Mouse (Mus musculus) cortical plate, adult 2 months (tissue): ENCODE results near the gene Plppr5. TPM values are rescaled to one million over a fixed set of nuclear protein-coding genes. Genes with fewer than 3 reads are reported as not detected.

ENCODE experiments used
- H3K27ac ChIP-seq: fragments of 200-500 bp; 2 replicates; pipeline ENCODE4 v1.5.1; 2012; ENCODE audit warnings: low read length, control low read depth, inconsistent platforms; ENCODE audit not compliant: insufficient read depth
- H3K4me1 ChIP-seq: fragments of 200-500 bp; 2 replicates; pipeline ENCODE4 v1.6.1; 2011; ENCODE audit warnings: low read length; ENCODE audit not compliant: control insufficient read depth, insufficient read depth
- H3K4me3 ChIP-seq: fragments of 200-500 bp; 2 replicates; pipeline ENCODE4 v1.5.1; 2011; ENCODE audit warnings: mild to moderate bottlenecking, low read length, control low read depth; ENCODE audit not compliant: insufficient read depth
- CTCF ChIP-seq: fragments of 200-500 bp; IDR thresholded peaks from 2 replicates; pipeline ENCODE4 v1.5.1; 2011; ENCODE audit warnings: mild to moderate bottlenecking, control low read depth, low read length; ENCODE audit not compliant: insufficient read depth; ENCODE audit errors: extremely low read depth
- POLR2A ChIP-seq: fragments of 200-500 bp; IDR thresholded peaks from 2 replicates; pipeline ENCODE4 v1.6.1; 2011; ENCODE audit warnings: mild to moderate bottlenecking, low read length, control low read depth; ENCODE audit not compliant: insufficient read depth; ENCODE audit errors: extremely low read depth
- polyA plus RNA-seq: library from polyadenylated mRNA; depleted of rRNA; stranded (reverse); fragments of >200 nt; gene quantifications from 2 replicates; pipeline ENCODE4 v1.2.3, GENCODE M21; 2012

The Plppr5 gene
- polyA plus RNA-seq, 1 experiment, result 12.3 TPM

GRCm38 (mm10) chr3:117603458-117603857 is 28.8 kb downstream of the Plppr5 start:
- no peak overlapping the region for H3K4me3 ChIP-seq
- peaks cover 4% of the 10 kb centered on the region; the same call in 1 of the 2 replicates for H3K4me1 ChIP-seq
- H3K27ac ChIP-seq, result 0 out of 2 replicates have a peak overlapping the region, but pooled peaks have one; percentile 9
- TF ChIP-seq CTCF (no peak), POLR2A (no peak)

- Histone ChIP-seq H3K4me1 (peaks cover 4% of the 10 kb centered on the region; the same call in 1 of the 2 replicates), H3K4me3 (no peak overlapping the region), H3K27ac (no peak overlapping the region)
- TF ChIP-seq POLR2A, result no peak
- TF ChIP-seq CTCF, result no peak
These were observed 31.7 kb downstream of the Plppr5 start for GRCm38 (mm10) chr3:117606383-117606782.

- TF ChIP-seq POLR2A (no peak), CTCF (no peak)
- no peak overlapping the region for H3K27ac ChIP-seq
- no peak overlapping the region for H3K4me3 ChIP-seq
- no peaks in the 10 kb centered on the region; the same call in 1 of the 2 replicates for H3K4me1 ChIP-seq
These were observed 36.8 kb downstream of the Plppr5 start for GRCm38 (mm10) chr3:117611453-117611852.

- Histone ChIP-seq H3K27ac (no peak overlapping the region), H3K4me3 (no peak overlapping the region), H3K4me1 (no peaks in the 10 kb centered on the region)
- TF ChIP-seq CTCF, result no peak
- TF ChIP-seq POLR2A, result no peak
These were observed 40.2 kb downstream of the Plppr5 start for GRCm38 (mm10) chr3:117614856-117615255.

GRCm38 (mm10) chr3:117625257-117626001 is 50.8 kb downstream of the Plppr5 start:
- Histone ChIP-seq H3K27ac (no peak overlapping the region), H3K4me3 (no peak overlapping the region), H3K4me1 (peaks cover 4% of the 10 kb centered on the region; the same call in 1 of the 2 replicates)
- TF ChIP-seq POLR2A (no peak), CTCF (no peak)

GRCm38 (mm10) chr3:117628799-117629198 is 54.2 kb downstream of the Plppr5 start:
- no peak for TF ChIP-seq POLR2A
- TF ChIP-seq CTCF, result no peak
- H3K4me3 ChIP-seq, result no peak overlapping the region

GRCm38 (mm10) chr3:117630332-117630731 is 55.7 kb downstream of the Plppr5 start:
- Histone ChIP-seq H3K4me1 (peaks cover 4% of the 10 kb centered on the region; the same call in 1 of the 2 replicates), H3K27ac (no peak overlapping the region), H3K4me3 (no peak overlapping the region)
- TF ChIP-seq POLR2A (no peak), CTCF (no peak)

More at GRCm38 (mm10) chr3:117628799-117629198, 54.2 kb downstream of the Plppr5 start:
- Histone ChIP-seq H3K27ac (no peak overlapping the region), H3K4me1 (peaks cover 4% of the 10 kb centered on the region; the same call in 1 of the 2 replicates)

- Histone ChIP-seq H3K4me1 (no peaks in the 10 kb centered on the region), H3K27ac (no peak overlapping the region), H3K4me3 (no peak overlapping the region)
- no peak for TF ChIP-seq POLR2A
- no peak for TF ChIP-seq CTCF
These were observed 74.0 kb downstream of the Plppr5 start for GRCm38 (mm10) chr3:117648612-117649011.

- no peak overlapping the region for H3K27ac ChIP-seq
These were observed 89.7 kb downstream of the Plppr5 start for GRCm38 (mm10) chr3:117664316-117664715.

GRCm38 (mm10) chr3:117679189-117679588 is 104.6 kb downstream of the Plppr5 start:
- TF ChIP-seq CTCF (no peak), POLR2A (no peak)
- H3K27ac ChIP-seq, result no peak overlapping the region
- H3K4me3 ChIP-seq, result no peak overlapping the region
- no peaks in the 10 kb centered on the region; the same call in 1 of the 2 replicates for H3K4me1 ChIP-seq

More at GRCm38 (mm10) chr3:117664316-117664715, 89.7 kb downstream of the Plppr5 start:
- peaks cover 4% of the 10 kb centered on the region; the same call in 1 of the 2 replicates for H3K4me1 ChIP-seq
- TF ChIP-seq CTCF, result no peak
- TF ChIP-seq POLR2A, result no peak
- no peak overlapping the region for H3K4me3 ChIP-seq
